In genomic region chr7:117793991-117794390, GRCm38 (mm10) we compare ENCODE assay signal across 22 mouse cellular contexts.
A peak's percentile ranks its signal among the peaks of the same experiment; 100 is the strongest.
DNase-seq lines count a peak whose midpoint lies in the region; ATAC-seq lines count a peak whose summit lies in the region.
"Had no signal": no experiment of that assay in that cellular context is flagged by ENCODE, and none has a peak within 500 bp of the region (broad histone marks: within the 10 kb centered on the region; RNA-seq: fewer than 3 reads in every experiment).

No protein-coding gene starts in this region.

- no peak overlapping the region for H3K4me2 ChIP-seq in forebrain, embryonic 14.5 days (ENCODE audit: low read length)
- H3K4me2 ChIP-seq in forebrain, embryonic 13.5 days: no peak overlapping the region
- H3K4me2 ChIP-seq in hindbrain, embryonic 15.5 days: no peak overlapping the region
- no peak overlapping the region for H3K4me2 ChIP-seq in hindbrain, embryonic 16.5 days (ENCODE audit: low read length)
- H3K4me2 ChIP-seq: embryonic facial prominence, embryonic 13.5 days; forebrain, embryonic 12.5 days; hindbrain, embryonic 12.5 days had no signal

- no peak overlapping the region for H3K4me3 ChIP-seq in forebrain, embryonic 14.5 days (ENCODE audit: low read depth, low read length)
- no peak overlapping the region for H3K4me3 ChIP-seq in forebrain, embryonic 13.5 days
- H3K4me3 ChIP-seq in hindbrain, embryonic 15.5 days: no peak overlapping the region
- no peak overlapping the region for H3K4me3 ChIP-seq in hindbrain, embryonic 16.5 days (ENCODE audit: low read length)
- H3K4me3 ChIP-seq: embryonic facial prominence, embryonic 13.5 days; forebrain, embryonic 12.5 days; heart, embryonic 10.5 days; hindbrain, embryonic 12.5 days had no signal

- 0 out of 2 replicates have a peak, but pooled peaks cover 4% of the 10 kb centered on the region for H3K4me1 ChIP-seq in forebrain, embryonic 14.5 days (ENCODE audit: control insufficient read depth, insufficient read depth, low read length)
- peaks cover 8% of the 10 kb centered on the region; the same call in 1 of the 2 replicates for H3K4me1 ChIP-seq in forebrain, embryonic 13.5 days
- no peaks in the 10 kb centered on the region; the same call in 1 of the 2 replicates for H3K4me1 ChIP-seq in hindbrain, embryonic 15.5 days (replicated peaks)
- no peaks in the 10 kb centered on the region for H3K4me1 ChIP-seq in hindbrain, embryonic 16.5 days (ENCODE audit: control insufficient read depth, insufficient read depth, low read depth, low read length)
- H3K4me1 ChIP-seq: embryonic facial prominence, embryonic 13.5 days had no signal

- H3K9me3 ChIP-seq in forebrain, embryonic 14.5 days (replicated peaks; ENCODE audit: control insufficient read depth, low read length): no peaks in the 10 kb centered on the region
- no peaks in the 10 kb centered on the region for H3K9me3 ChIP-seq in forebrain, embryonic 13.5 days (replicated peaks)
- no peaks in the 10 kb centered on the region for H3K9me3 ChIP-seq in hindbrain, embryonic 15.5 days
- no peaks in the 10 kb centered on the region for H3K9me3 ChIP-seq in hindbrain, embryonic 16.5 days (ENCODE audit: control insufficient read depth, low read length)
- H3K9me3 ChIP-seq: embryonic facial prominence, embryonic 13.5 days; forebrain, embryonic 12.5 days; heart, embryonic 10.5 days; hindbrain, embryonic 12.5 days had no signal

- no peaks in the 10 kb centered on the region for H3K36me3 ChIP-seq in forebrain, embryonic 14.5 days (ENCODE audit: control insufficient read depth, insufficient read depth, low read length)
- no peaks in the 10 kb centered on the region for H3K36me3 ChIP-seq in forebrain, embryonic 13.5 days (ENCODE audit: poor library complexity, severe bottlenecking)
- no peaks in the 10 kb centered on the region for H3K36me3 ChIP-seq in hindbrain, embryonic 15.5 days
- no peaks in the 10 kb centered on the region for H3K36me3 ChIP-seq in hindbrain, embryonic 16.5 days (ENCODE audit: control insufficient read depth, insufficient read depth, low read length)
- H3K36me3 ChIP-seq: embryonic facial prominence, embryonic 13.5 days; forebrain, embryonic 12.5 days; heart, embryonic 10.5 days; hindbrain, embryonic 12.5 days had no signal

- 77% methylated on average over 6 of the region's 6 CpGs for WGBS in forebrain, embryonic 14.5 days
- WGBS in forebrain, embryonic 13.5 days: 83% methylated on average over 6 of the region's 6 CpGs
- WGBS in hindbrain, embryonic 15.5 days: 70% methylated on average over 6 of the region's 6 CpGs
- 78% methylated on average over 6 of the region's 6 CpGs for WGBS in hindbrain, embryonic 16.5 days

- H3K27ac ChIP-seq in forebrain, embryonic 14.5 days (ENCODE audit: low read depth, low read length): no peak overlapping the region
- H3K27ac ChIP-seq in forebrain, embryonic 13.5 days: no peak overlapping the region
- 0 out of 2 replicates have a peak overlapping the region, but pooled peaks have one; percentile 8 for H3K27ac ChIP-seq in hindbrain, embryonic 15.5 days (replicated peaks)
- no peak overlapping the region for H3K27ac ChIP-seq in hindbrain, embryonic 16.5 days (ENCODE audit: low read depth, low read length)
- H3K27ac ChIP-seq: embryonic facial prominence, embryonic 13.5 days; forebrain, embryonic 12.5 days; heart, embryonic 10.5 days; hindbrain, embryonic 12.5 days had no signal

- DNase-seq in adrenal gland, postnatal 14 days: peak; percentile 6
- no peak for DNase-seq in adrenal gland, adult 2 months
- DNase-seq in forebrain, embryonic 14.5 days (ENCODE audit: low spot score): peak; percentile 14
- DNase-seq in retina, embryonic 14.5 days (ENCODE audit: low spot score): peak; percentile 11
- DNase-seq in retina, postnatal 1 day: no peak
- DNase-seq: adrenal gland, postnatal 25 days; cerebellum, adult 2 months; cerebellum, postnatal 25 days; gastrocnemius, postnatal 25 days; heart, adult 18-20 months; heart, postnatal 10 days; heart, postnatal 4 days; kidney, adult 8-10 months had no signal

- H3K27me3 ChIP-seq in forebrain, embryonic 14.5 days (replicated peaks; ENCODE audit: control insufficient read depth, insufficient read depth, low read length): no peaks in the 10 kb centered on the region
- no peaks in the 10 kb centered on the region for H3K27me3 ChIP-seq in forebrain, embryonic 13.5 days
- no peaks in the 10 kb centered on the region for H3K27me3 ChIP-seq in hindbrain, embryonic 15.5 days
- H3K27me3 ChIP-seq in hindbrain, embryonic 16.5 days (replicated peaks; ENCODE audit: control insufficient read depth, insufficient read depth, low read length): no peaks in the 10 kb centered on the region
- H3K27me3 ChIP-seq: embryonic facial prominence, embryonic 13.5 days; forebrain, embryonic 12.5 days; hindbrain, embryonic 12.5 days had no signal

- H3K9ac ChIP-seq in forebrain, embryonic 14.5 days (ENCODE audit: low read length): no peak overlapping the region
- H3K9ac ChIP-seq in forebrain, embryonic 13.5 days: no peak overlapping the region
- no peak overlapping the region for H3K9ac ChIP-seq in hindbrain, embryonic 15.5 days
- H3K9ac ChIP-seq in hindbrain, embryonic 16.5 days (ENCODE audit: low read depth, low read length): no peak overlapping the region
- H3K9ac ChIP-seq: embryonic facial prominence, embryonic 13.5 days; forebrain, embryonic 12.5 days; hindbrain, embryonic 12.5 days had no signal

- no peak for ATAC-seq in forebrain, embryonic 14.5 days
- no peak for ATAC-seq in forebrain, embryonic 13.5 days
- no peak for ATAC-seq in hindbrain, embryonic 15.5 days (ENCODE audit: low FRiP score, low read depth)
- ATAC-seq in hindbrain, embryonic 16.5 days: no peak
- ATAC-seq: inflammation-experienced regulatory T-cells, adult 6 months; intestine, postnatal 0 days had no signal

Comparison
In these comparisons a context has a peak if more than half of its experiments do, and no peak if none do; other contexts are left out.
1. DNase-seq: peak in adrenal gland, postnatal 14 days (single experiment), forebrain, embryonic 14.5 days (single experiment) and retina, embryonic 14.5 days (single experiment); none in adrenal gland, adult 2 months (single experiment) and retina, postnatal 1 day (single experiment).